Mouse (Mus musculus) telencephalon, adult 2 months (tissue): ENCODE measurements around the gene Best3.
"Not testable (repeated sequence)": the region's sequence is repeated elsewhere in the genome, so short reads cannot be mapped to it uniquely, and the experiment has no call there.

Experiments
- DNase-seq: peaks from one replicate; pipeline ENCODE4 v3.0.0-alpha.2; 2011; ENCODE audit warnings: low read depth, low spot score

The Best3 gene

GRCm38 (mm10) chr10:117025776-117026175 lies 39.7 kb downstream of the Best3 start:
- peak; percentile 38 for DNase-seq

GRCm38 (mm10) chr10:117026176-117026575 lies 40.1 kb downstream of the Best3 start:
- DNase-seq, result no peak

- no peak for DNase-seq
Observed at GRCm38 (mm10) chr10:117031160-117031559, 45.0 kb downstream of the Best3 start.

GRCm38 (mm10) chr10:117033785-117034184 lies 47.7 kb downstream of the Best3 start:
- peak; percentile 49 for DNase-seq

- DNase-seq, result no peak
Observed at GRCm38 (mm10) chr10:117040355-117040754, 54.2 kb downstream of the Best3 start.

GRCm38 (mm10) chr10:117042295-117042694 lies 56.2 kb downstream of the Best3 start:
- DNase-seq, result no peak

- DNase-seq, result not testable (repeated sequence)
Observed at GRCm38 (mm10) chr10:117043497-117044166, 57.5 kb downstream of the Best3 start.

GRCm38 (mm10) chr10:117045175-117046056 lies 59.3 kb downstream of the Best3 start, which contains the start of gene Lrrc10:
Gene Lrrc10 (plus strand): TSS chr10:117045341.
- DNase-seq, result peak; percentile 24

GRCm38 (mm10) chr10:117049253-117049652 lies 63.1 kb downstream of the Best3 start:
- DNase-seq, result no peak

GRCm38 (mm10) chr10:117049961-117050597 lies 64.0 kb downstream of the Best3 start:
- no peak for DNase-seq

- DNase-seq, result no peak
Observed at GRCm38 (mm10) chr10:117055668-117056067, 69.6 kb downstream of the Best3 start.

- no peak for DNase-seq
Observed at GRCm38 (mm10) chr10:117062894-117063253, 76.8 kb downstream of the Best3 start.

- peak; percentile 90 for DNase-seq
Observed at GRCm38 (mm10) chr10:117063254-117064021, 77.3 kb downstream of the Best3 start, which contains the start of gene Cct2. Gene Cct2 (minus strand): TSS chr10:117063814.

GRCm38 (mm10) chr10:117064076-117064475 lies 78.0 kb downstream of the Best3 start:
- DNase-seq, result no peak

GRCm38 (mm10) chr10:117069109-117069508 lies 83.0 kb downstream of the Best3 start:
- no peak for DNase-seq

- DNase-seq, result no peak
Observed at GRCm38 (mm10) chr10:117072191-117072888, 86.2 kb downstream of the Best3 start.

GRCm38 (mm10) chr10:117073176-117073575 lies 87.1 kb downstream of the Best3 start:
- no peak for DNase-seq
